Mouse (Mus musculus): ENCODE results near the gene Bglap3. TPM values are rescaled to one million over a fixed set of nuclear protein-coding genes. Genes with fewer than 3 reads are reported as not detected.
"Not testable (repeated sequence)": the region's sequence is repeated elsewhere in the genome, so short reads cannot be mapped to it uniquely, and the experiment has no call there.

Bglap3 gene
- polyA plus RNA-seq, 1 experiment from 2014 or later, result 19.8 TPM

DNA sequence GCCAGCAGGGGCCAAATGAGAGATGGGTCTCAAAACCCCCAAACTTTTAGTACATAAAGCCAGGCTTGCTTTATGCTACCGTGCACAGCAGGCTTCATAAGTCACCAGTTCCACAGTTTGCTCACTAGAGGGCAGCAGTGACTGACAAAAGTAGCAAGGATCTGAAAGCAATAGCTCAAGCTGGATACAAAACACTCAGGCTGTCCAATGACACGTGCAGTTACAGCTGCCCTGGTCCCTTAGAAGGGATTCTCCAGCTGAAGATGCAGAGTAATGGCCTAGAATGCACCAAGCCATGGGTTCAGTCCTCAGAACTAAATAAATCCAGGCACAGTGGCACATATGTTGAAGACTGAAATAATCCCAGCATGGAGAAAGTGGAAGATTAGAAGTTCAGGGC lies 34.5 kb upstream of the Bglap3 start:
- Histone ChIP-seq H3K27me3 (no peaks in the 10 kb centered on the region), H3K9me3 (replicated peaks) (no peaks in the 10 kb centered on the region), H3K4me2 (replicated peaks) (no peak overlapping the region), H3K36me3 (peaks cover 23% of the 10 kb centered on the region), H3K27ac (replicated peaks) (0 out of 2 replicates have a peak overlapping the region, but pooled peaks have one; percentile 12), H3K4me3 (replicated peaks) (no peak overlapping the region), H3K4me1 (peaks cover 31% of the 10 kb centered on the region), H3K9ac (no peak overlapping the region)
- ATAC-seq (ENCODE audit: insufficient number of reproducible peaks, low FRiP score, low TSS enrichment, low read depth), result no peak
- WGBS, result 2% methylated on average over 2 of the region's 2 CpGs

- WGBS, result 89% methylated on average over 10 of the region's 10 CpGs
- H3K9ac ChIP-seq, result no peak overlapping the region
- ATAC-seq (ENCODE audit: insufficient number of reproducible peaks, low FRiP score, low TSS enrichment, low read depth), result no peak
Measured at GRCm38 (mm10) chr3:88403522-88404230, 31.1 kb upstream of the Bglap3 start.

GRCm38 (mm10) chr3:88398666-88399065 lies 26.1 kb upstream of the Bglap3 start:
- Histone ChIP-seq H3K36me3 (peaks cover 26% of the 10 kb centered on the region), H3K9ac (no peak overlapping the region), H3K4me3 (replicated peaks) (no peak overlapping the region), H3K9me3 (replicated peaks) (no peaks in the 10 kb centered on the region), H3K4me2 (replicated peaks) (no peak overlapping the region), H3K27ac (replicated peaks) (no peak overlapping the region), H3K27me3 (no peaks in the 10 kb centered on the region), H3K4me1 (0 out of 2 replicates have a peak, but pooled peaks cover 6% of the 10 kb centered on the region)
- no peak for ATAC-seq (ENCODE audit: insufficient number of reproducible peaks, low FRiP score, low TSS enrichment, low read depth)
- WGBS, result 81% methylated on average over 2 of the region's 2 CpGs

More at GRCm38 (mm10) chr3:88403522-88404230, 31.1 kb upstream of the Bglap3 start:
- Histone ChIP-seq H3K4me1 (peaks cover 16% of the 10 kb centered on the region), H3K4me3 (replicated peaks) (no peak overlapping the region), H3K36me3 (peaks cover 16% of the 10 kb centered on the region; the same call in 1 of the 2 replicates), H3K4me2 (replicated peaks) (no peak overlapping the region), H3K27ac (replicated peaks) (no peak overlapping the region), H3K27me3 (no peaks in the 10 kb centered on the region), H3K9me3 (replicated peaks) (no peaks in the 10 kb centered on the region)

GRCm38 (mm10) chr3:88395742-88396141 lies 23.2 kb upstream of the Bglap3 start:
- no peak overlapping the region for H3K4me2 ChIP-seq (replicated peaks)
- H3K27me3 ChIP-seq, result no peaks in the 10 kb centered on the region
- no peak overlapping the region for H3K9ac ChIP-seq
- no peaks in the 10 kb centered on the region for H3K9me3 ChIP-seq (replicated peaks)
- ATAC-seq (ENCODE audit: insufficient number of reproducible peaks, low FRiP score, low TSS enrichment, low read depth), result no peak
- H3K4me3 ChIP-seq (replicated peaks), result no peak overlapping the region
- H3K36me3 ChIP-seq, result peaks cover 15% of the 10 kb centered on the region
- H3K27ac ChIP-seq (replicated peaks), result no peak overlapping the region
- 0 out of 2 replicates have a peak, but pooled peaks cover 6% of the 10 kb centered on the region for H3K4me1 ChIP-seq
- WGBS, result 89% methylated on average over 8 of the region's 8 CpGs

DNA sequence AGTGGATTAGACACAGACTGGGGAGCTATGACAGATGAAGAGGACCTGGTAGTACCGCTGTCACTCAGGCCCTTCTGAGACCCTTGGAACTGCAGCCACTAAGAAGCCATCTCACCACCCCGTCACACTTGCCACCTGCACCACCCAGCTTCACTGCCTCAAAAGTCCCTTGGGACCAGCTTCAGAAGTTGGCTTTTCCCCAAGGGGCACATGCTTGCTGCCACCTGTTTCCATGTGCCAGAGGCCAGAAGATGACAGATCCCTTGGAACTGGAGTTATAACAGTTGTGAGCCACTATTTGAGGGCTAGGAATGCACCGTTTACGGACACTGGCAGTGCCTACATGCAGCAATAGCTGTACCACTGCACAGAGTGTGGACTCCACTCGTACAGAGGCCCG lies 22.7 kb upstream of the Bglap3 start:
- WGBS, result 92% methylated on average over 6 of the region's 6 CpGs
- Histone ChIP-seq H3K27me3 (no peaks in the 10 kb centered on the region), H3K4me2 (replicated peaks) (no peak overlapping the region), H3K9me3 (replicated peaks) (no peaks in the 10 kb centered on the region), H3K27ac (replicated peaks) (no peak overlapping the region), H3K9ac (no peak overlapping the region), H3K4me3 (replicated peaks) (no peak overlapping the region), H3K4me1 (0 out of 2 replicates have a peak, but pooled peaks cover 6% of the 10 kb centered on the region), H3K36me3 (peaks cover 18% of the 10 kb centered on the region)
- no peak for ATAC-seq (ENCODE audit: insufficient number of reproducible peaks, low FRiP score, low TSS enrichment, low read depth)

DNA sequence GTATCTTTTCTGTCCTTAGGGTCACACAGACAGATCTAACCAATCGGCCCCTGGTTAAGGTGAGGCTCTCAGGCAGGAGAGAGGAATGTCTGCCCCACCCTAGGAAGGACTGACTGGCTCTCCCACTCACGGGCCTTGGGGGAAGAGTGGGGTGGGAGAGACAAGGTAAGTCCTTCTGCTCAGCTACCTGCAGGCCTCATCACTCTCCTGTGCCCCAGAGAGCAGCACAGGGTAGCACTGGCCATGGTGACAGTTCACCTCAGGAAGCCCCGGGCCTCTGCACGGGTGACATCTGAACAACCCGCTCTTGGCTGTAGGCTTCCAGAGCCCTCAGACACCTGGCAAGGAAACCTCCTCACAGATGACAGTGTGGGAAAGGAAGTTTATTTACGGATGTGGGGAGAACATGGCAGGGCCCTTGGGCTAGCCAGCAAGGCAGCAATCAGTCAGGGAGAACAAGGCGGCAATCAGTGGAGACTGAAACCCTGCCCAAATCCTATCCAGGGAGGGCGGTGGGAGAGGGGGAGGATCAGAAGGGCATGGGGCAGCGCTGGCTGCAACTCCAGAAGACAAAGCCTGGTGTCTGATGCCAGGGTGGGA lies 21.3 kb upstream of the Bglap3 start:
- H3K27ac ChIP-seq (replicated peaks), result no peak overlapping the region
- no peak overlapping the region for H3K4me2 ChIP-seq (replicated peaks)
- H3K27me3 ChIP-seq, result no peaks in the 10 kb centered on the region
- WGBS, result 81% methylated on average over 9 of the region's 9 CpGs
- no peak overlapping the region for H3K9ac ChIP-seq
- H3K9me3 ChIP-seq (replicated peaks), result no peaks in the 10 kb centered on the region
- peak; percentile 40; the same call in 1 of the 2 replicates for ATAC-seq (ENCODE audit: insufficient number of reproducible peaks, low FRiP score, low TSS enrichment, low read depth)
- peaks cover 18% of the 10 kb centered on the region for H3K36me3 ChIP-seq
- 0 out of 2 replicates have a peak, but pooled peaks cover 6% of the 10 kb centered on the region for H3K4me1 ChIP-seq
- no peak overlapping the region for H3K4me3 ChIP-seq (replicated peaks)

DNA sequence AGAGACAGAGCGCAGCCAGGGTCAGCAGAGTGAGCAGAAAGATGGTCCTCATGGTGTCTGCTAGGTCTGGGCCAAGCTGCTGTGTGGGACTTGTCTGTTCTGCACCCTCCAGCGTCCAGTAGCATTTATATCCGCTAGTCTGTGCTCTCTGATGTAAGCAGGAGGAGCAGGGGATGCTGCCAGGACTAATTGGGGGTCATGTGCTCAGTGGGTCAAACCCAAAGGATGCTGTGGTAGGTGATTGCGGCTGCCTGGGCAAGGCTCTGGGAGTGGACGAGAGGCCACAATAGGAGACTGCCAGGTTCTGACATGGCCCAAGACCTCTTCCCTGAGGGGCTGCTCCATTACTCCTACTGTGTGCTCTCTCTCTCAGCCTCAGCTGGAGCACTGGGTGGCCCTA lies 11.8 kb upstream of the Bglap3 start, which contains the start of gene Bglap:
Gene Bglap (minus strand): TSS at position 101 of the 400 bp plus-strand sequence.
- Histone ChIP-seq H3K36me3 (no peaks in the 10 kb centered on the region), H3K9ac (no peak within 1 kb of the TSS), H3K4me3 (replicated peaks) (no peak within 1 kb of the TSS), H3K4me1 (0 out of 2 replicates have a peak, but pooled peaks cover 3% of the 10 kb centered on the region), H3K4me2 (replicated peaks) (no peak within 1 kb of the TSS), H3K27me3 (no peaks in the 10 kb centered on the region), H3K27ac (replicated peaks) (no peak within 1 kb of the TSS), H3K9me3 (replicated peaks) (no peaks in the 10 kb centered on the region)
- 77% methylated on average over 5 of the region's 5 CpGs for WGBS
- ATAC-seq (ENCODE audit: insufficient number of reproducible peaks, low FRiP score, low TSS enrichment, low read depth), result peak; percentile 39; the same call in 1 of the 2 replicates

GRCm38 (mm10) chr3:88382383-88382782 lies 9.8 kb upstream of the Bglap3 start:
- not testable (repeated sequence) for H3K4me1 ChIP-seq; H3K9me3 ChIP-seq (replicated peaks); H3K27me3 ChIP-seq; H3K27ac ChIP-seq (replicated peaks); H3K4me3 ChIP-seq (replicated peaks); ATAC-seq (ENCODE audit: insufficient number of reproducible peaks, low FRiP score, low TSS enrichment, low read depth); H3K9ac ChIP-seq; H3K36me3 ChIP-seq
- 37% methylated on average over 2 of the region's 7 CpGs for WGBS
- peak overlapping the region; percentile 49 for H3K4me2 ChIP-seq (replicated peaks)

DNA sequence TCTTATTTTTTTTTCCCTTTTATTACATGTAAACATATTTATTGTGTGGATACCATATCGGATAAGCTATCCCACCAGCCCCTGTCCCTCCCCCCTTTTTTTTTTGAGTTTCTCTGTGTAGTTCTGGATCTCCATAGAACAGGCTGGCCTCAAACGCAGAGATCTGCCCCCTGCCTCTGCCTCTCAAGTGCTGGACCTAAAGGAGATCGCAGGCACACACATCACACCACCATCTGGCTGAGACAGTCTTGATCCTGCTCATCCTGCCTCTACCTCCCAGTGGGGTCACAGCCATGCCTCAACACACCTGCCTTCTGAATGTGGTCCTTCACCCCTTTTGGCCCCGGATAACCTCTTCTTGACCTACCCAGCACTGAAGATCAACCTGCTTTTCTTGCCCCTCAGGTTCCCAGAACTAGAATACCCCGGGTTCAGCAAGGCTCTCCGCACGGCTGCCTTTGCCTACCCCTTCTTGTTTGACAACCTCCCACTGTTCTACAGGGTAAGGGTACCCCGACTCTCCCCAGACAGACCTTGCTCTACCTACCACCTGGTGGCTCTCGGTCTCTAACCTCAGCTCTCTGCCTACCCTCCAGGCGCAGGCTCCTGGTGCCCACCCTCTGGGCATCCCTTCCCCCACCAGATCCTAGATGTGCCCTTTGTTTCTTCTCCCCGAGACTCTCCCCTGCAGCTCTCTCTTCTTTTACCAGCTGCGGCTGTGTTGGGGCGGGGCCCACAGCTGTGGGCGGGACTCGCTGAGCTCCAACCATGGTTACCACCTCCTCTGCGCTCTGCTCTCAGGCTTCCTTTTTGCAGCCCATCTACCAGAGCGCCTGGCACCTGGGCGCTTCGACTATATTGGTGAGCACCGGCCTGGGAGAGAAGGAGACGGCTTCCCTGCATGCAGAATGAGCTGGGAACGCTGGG lies 9.1 kb upstream of the Bglap3 start:
- peak; percentile 83 for ATAC-seq (ENCODE audit: insufficient number of reproducible peaks, low FRiP score, low TSS enrichment, low read depth)
- H3K9ac ChIP-seq; H3K27ac ChIP-seq (replicated peaks); H3K4me1 ChIP-seq; H3K9me3 ChIP-seq (replicated peaks); H3K27me3 ChIP-seq; H3K36me3 ChIP-seq: not testable (repeated sequence)
- H3K4me2 ChIP-seq (replicated peaks), result peak overlapping the region; percentile 49
- peak overlapping the region; percentile 34 for H3K4me3 ChIP-seq (replicated peaks)
- 11% methylated on average over 16 of the region's 22 CpGs for WGBS

DNA sequence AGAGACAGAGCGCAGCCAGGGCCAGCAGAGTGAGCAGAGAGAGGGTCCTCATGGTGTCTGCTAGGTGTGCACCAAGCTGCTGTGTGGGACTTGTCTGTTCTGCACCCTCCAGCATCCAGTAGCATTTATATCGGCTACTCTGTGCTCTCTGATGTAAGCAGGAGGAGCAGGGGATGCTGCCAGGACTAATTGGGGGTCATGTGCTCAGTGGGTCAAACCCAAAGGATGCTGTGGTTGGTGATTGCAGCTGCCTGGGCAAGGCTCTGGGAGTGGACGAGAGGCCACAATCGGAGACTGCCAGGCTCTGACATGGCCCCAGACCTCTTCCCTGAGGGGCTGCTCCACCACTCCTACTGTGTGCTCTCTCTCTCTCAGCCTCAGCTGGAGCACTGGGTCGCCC lies 6.1 kb upstream of the Bglap3 start, which contains the start of gene Bglap2:
Gene Bglap2 (minus strand): TSS at position 101 of the 400 bp plus-strand sequence.
- not testable (repeated sequence) for H3K9ac ChIP-seq; H3K27me3 ChIP-seq; H3K4me2 ChIP-seq (replicated peaks); H3K9me3 ChIP-seq (replicated peaks); ATAC-seq (ENCODE audit: insufficient number of reproducible peaks, low FRiP score, low TSS enrichment, low read depth); H3K36me3 ChIP-seq; H3K27ac ChIP-seq (replicated peaks); H3K4me3 ChIP-seq (replicated peaks)
- WGBS, result 79% methylated on average over 5 of the region's 5 CpGs
- peaks cover 14% of the 10 kb centered on the region for H3K4me1 ChIP-seq

DNA sequence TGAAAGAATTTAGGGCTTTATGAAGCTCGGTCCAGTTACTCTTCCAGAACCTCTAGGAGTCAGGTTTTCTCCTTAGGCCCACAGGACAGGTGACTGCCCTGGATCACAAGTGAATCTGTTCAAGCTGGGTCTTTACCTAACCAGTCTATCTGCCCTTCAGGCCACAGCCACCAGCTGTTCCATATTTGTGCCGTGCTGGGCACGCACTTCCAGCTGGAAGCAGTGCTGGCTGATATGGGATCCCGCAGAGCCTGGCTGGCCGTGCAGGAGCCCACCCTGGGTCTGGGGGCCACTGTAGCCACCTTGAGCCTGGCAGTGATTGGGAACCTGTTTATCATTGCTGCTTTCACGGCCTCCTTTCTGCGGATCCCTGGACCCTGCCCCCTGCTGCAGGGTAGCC lies 4.1 kb upstream of the Bglap3 start:
- H3K9ac ChIP-seq; ATAC-seq (ENCODE audit: insufficient number of reproducible peaks, low FRiP score, low TSS enrichment, low read depth); H3K27me3 ChIP-seq; H3K9me3 ChIP-seq (replicated peaks); H3K36me3 ChIP-seq; H3K27ac ChIP-seq (replicated peaks): not testable (repeated sequence)
- peaks cover 12% of the 10 kb centered on the region for H3K4me1 ChIP-seq
- peak overlapping the region; percentile 48 for H3K4me2 ChIP-seq (replicated peaks)
- WGBS, result 15% methylated on average over 6 of the region's 7 CpGs
- H3K4me3 ChIP-seq (replicated peaks), result peak overlapping the region; percentile 31

All from embryonic facial prominence, embryonic 15.5 days (tissue).